In genomic region chr3:86187736-86188389, GRCm38 (mm10) we compare ENCODE assay signal across 26 mouse cellular contexts. TPM values are rescaled to one million over a fixed set of nuclear protein-coding genes. Genes with fewer than 3 reads are reported as not detected.
DNase-seq lines count a peak whose midpoint lies in the region; ATAC-seq and TF ChIP-seq lines count a peak whose summit lies in the region.
"Had no signal": no experiment of that assay in that cellular context is flagged by ENCODE, and none has a peak within 500 bp of the region (broad histone marks: within the 10 kb centered on the region; RNA-seq: fewer than 3 reads in every experiment).

No protein-coding gene starts in this region.

- DNase-seq in embryo, embryonic 10.5 days (ENCODE audit: low spot score) = peak; percentile 13
- no peak for DNase-seq in embryo, embryonic 10 days (ENCODE audit: low spot score)
- DNase-seq in lung, postnatal 10 days = no peak
- DNase-seq in limb, embryonic 10.5 days (ENCODE audit: low spot score) = peak; percentile 51
- peak; percentile 19 for DNase-seq in lung, postnatal 36 days
- no peak for DNase-seq in liver, postnatal 0 days
- DNase-seq: adrenal gland, postnatal 10 days; cerebellum, adult 9-10 months; heart, adult 2 months; heart, postnatal 10 days; kidney, adult 18-20 months; kidney, postnatal 14 days; right cerebral cortex, postnatal 14 days had no signal

- no peak for TF ChIP-seq CTCF in liver, postnatal 0 days (IDR thresholded peaks at IDR 0.05; ENCODE audit: low read depth)

- H3K4me3 ChIP-seq in lung, embryonic 15.5 days = no peak overlapping the region
- H3K4me3 ChIP-seq in limb, embryonic 10.5 days = no peak overlapping the region
- no peak overlapping the region for H3K4me3 ChIP-seq in liver, postnatal 0 days (ENCODE audit: low read depth, low read length)
- H3K4me3 ChIP-seq: embryonic facial prominence, embryonic 13.5 days; forebrain, embryonic 10.5 days; forebrain, embryonic 15.5 days; heart, adult 2 months; heart, embryonic 13.5 days; hindbrain, embryonic 15.5 days; left cerebral cortex, adult 2 months; liver, embryonic 15.5 days; midbrain, embryonic 10.5 days; midbrain, embryonic 15.5 days; neural tube, embryonic 15.5 days; stomach, embryonic 15.5 days had no signal

- H3K9ac ChIP-seq in lung, embryonic 15.5 days = no peak overlapping the region
- H3K9ac ChIP-seq in liver, postnatal 0 days (replicated peaks) = no peak overlapping the region
- H3K9ac ChIP-seq: embryonic facial prominence, embryonic 13.5 days; forebrain, embryonic 15.5 days; heart, embryonic 13.5 days; hindbrain, embryonic 15.5 days; liver, embryonic 15.5 days; midbrain, embryonic 15.5 days; neural tube, embryonic 15.5 days; stomach, embryonic 15.5 days had no signal

- H3K27me3 ChIP-seq in lung, embryonic 15.5 days = no peaks in the 10 kb centered on the region
- no peaks in the 10 kb centered on the region for H3K27me3 ChIP-seq in limb, embryonic 10.5 days (ENCODE audit: low read depth, poor library complexity, severe bottlenecking)
- H3K27me3 ChIP-seq in liver, postnatal 0 days (ENCODE audit: insufficient read depth, low read length) = no peaks in the 10 kb centered on the region
- H3K27me3 ChIP-seq: embryonic facial prominence, embryonic 13.5 days; forebrain, embryonic 15.5 days; heart, embryonic 13.5 days; hindbrain, embryonic 15.5 days; liver, embryonic 15.5 days; midbrain, embryonic 15.5 days; neural tube, embryonic 15.5 days; Patski; stomach, embryonic 15.5 days had no signal

- H3K9me3 ChIP-seq in lung, embryonic 15.5 days = no peaks in the 10 kb centered on the region
- no peaks in the 10 kb centered on the region for H3K9me3 ChIP-seq in limb, embryonic 10.5 days (replicated peaks)
- no peaks in the 10 kb centered on the region for H3K9me3 ChIP-seq in liver, postnatal 0 days (ENCODE audit: low read length)
- H3K9me3 ChIP-seq: embryonic facial prominence, embryonic 13.5 days; forebrain, embryonic 10.5 days; forebrain, embryonic 15.5 days; heart, embryonic 13.5 days; hindbrain, embryonic 15.5 days; liver, embryonic 15.5 days; midbrain, embryonic 10.5 days; midbrain, embryonic 15.5 days; neural tube, embryonic 15.5 days; stomach, embryonic 15.5 days had no signal

- WGBS in lung, embryonic 15.5 days = 51% methylated on average over 5 of the region's 5 CpGs
- 43% methylated on average over 5 of the region's 5 CpGs for WGBS in limb, embryonic 10.5 days
- WGBS in liver, postnatal 0 days (ENCODE audit: insufficient replicate concordance) = 76% methylated on average over 5 of the region's 5 CpGs

- H3K4me2 ChIP-seq in lung, embryonic 15.5 days = no peak overlapping the region
- H3K4me2 ChIP-seq in liver, postnatal 0 days (ENCODE audit: low read depth, low read length) = no peak overlapping the region
- H3K4me2 ChIP-seq: embryonic facial prominence, embryonic 13.5 days; forebrain, embryonic 15.5 days; heart, embryonic 13.5 days; hindbrain, embryonic 15.5 days; liver, embryonic 15.5 days; midbrain, embryonic 15.5 days; neural tube, embryonic 15.5 days; stomach, embryonic 15.5 days had no signal

- peaks cover 4% of the 10 kb centered on the region; the same call in 1 of the 2 replicates for H3K4me1 ChIP-seq in lung, embryonic 15.5 days
- H3K4me1 ChIP-seq in limb, embryonic 10.5 days = peaks cover 34% of the 10 kb centered on the region
- no peaks in the 10 kb centered on the region for H3K4me1 ChIP-seq in liver, postnatal 0 days (ENCODE audit: insufficient read depth)
- H3K4me1 ChIP-seq: forebrain, embryonic 15.5 days; heart, embryonic 13.5 days; hindbrain, embryonic 15.5 days; liver, embryonic 15.5 days; midbrain, embryonic 15.5 days; neural tube, embryonic 15.5 days; stomach, embryonic 15.5 days had no signal

- H3K27ac ChIP-seq in lung, embryonic 15.5 days = peak overlapping the region; percentile 47; the same call in 1 of the 2 replicates
- H3K27ac ChIP-seq in limb, embryonic 10.5 days = peak overlapping the region; percentile 76; the same call in 1 of the 2 replicates
- no peak overlapping the region for H3K27ac ChIP-seq in liver, postnatal 0 days (ENCODE audit: low read depth)
- H3K27ac ChIP-seq: embryonic facial prominence, embryonic 13.5 days; forebrain, embryonic 10.5 days; forebrain, embryonic 15.5 days; heart, adult 2 months; heart, embryonic 13.5 days; hindbrain, embryonic 15.5 days; left cerebral cortex, adult 2 months; liver, embryonic 15.5 days; midbrain, embryonic 10.5 days; midbrain, embryonic 15.5 days; neural tube, embryonic 15.5 days; stomach, embryonic 15.5 days had no signal

- no peaks in the 10 kb centered on the region for H3K36me3 ChIP-seq in lung, embryonic 15.5 days
- H3K36me3 ChIP-seq in limb, embryonic 10.5 days = no peaks in the 10 kb centered on the region
- no peaks in the 10 kb centered on the region for H3K36me3 ChIP-seq in liver, postnatal 0 days (replicated peaks; ENCODE audit: insufficient read depth, low read length)
- H3K36me3 ChIP-seq: embryonic facial prominence, embryonic 13.5 days; forebrain, embryonic 10.5 days; forebrain, embryonic 15.5 days; heart, embryonic 13.5 days; hindbrain, embryonic 15.5 days; liver, embryonic 15.5 days; midbrain, embryonic 10.5 days; midbrain, embryonic 15.5 days; neural tube, embryonic 15.5 days; stomach, embryonic 15.5 days had no signal

- no peak for TF ChIP-seq EP300 in liver, postnatal 0 days (IDR thresholded peaks at IDR 0.05; ENCODE audit: low read depth)

- ATAC-seq in lung, embryonic 15.5 days (ENCODE audit: borderline replicate concordance, extremely low read depth, low FRiP score, low TSS enrichment) = no peak
- ATAC-seq in liver, postnatal 0 days = no peak
- ATAC-seq: forebrain, embryonic 15.5 days; midbrain, embryonic 15.5 days; Patski had no signal

RNA-seq across cellular contexts. Expression of gene Lrba, which starts 36.6 kb away (rescaled TPM):
- 2.9 and 3.2 TPM in 2 replicates for polyA plus RNA-seq in lung, embryonic 15.5 days (2015; fragmentation: Nextera tagmentation; extraction: Ambion mirVana)
- 3.8 and 6.0 TPM in 2 replicates for polyA plus RNA-seq in limb, embryonic 10.5 days (2016; fragmentation: Nextera tagmentation; extraction: Ambion mirVana)
- polyA plus RNA-seq in liver, postnatal 0 days (2015; fragmentation: Nextera tagmentation; extraction: Ambion mirVana) = 1.6 and 1.8 TPM in 2 replicates

RNA-seq across cellular contexts. Expression of gene Rps3a1, which starts 45.4 kb away (rescaled TPM):
- polyA plus RNA-seq in lung, embryonic 15.5 days (2015; fragmentation: Nextera tagmentation; extraction: Ambion mirVana) = 1,266 and 1,287 TPM in 2 replicates
- 1,202 and 1,379 TPM in 2 replicates for polyA plus RNA-seq in limb, embryonic 10.5 days (2016; fragmentation: Nextera tagmentation; extraction: Ambion mirVana)
- 751 and 788 TPM in 2 replicates for polyA plus RNA-seq in liver, postnatal 0 days (2015; fragmentation: Nextera tagmentation; extraction: Ambion mirVana)

Comparison
In these comparisons a context has a peak if more than half of its experiments do, and no peak if none do; other contexts are left out.
1. DNase-seq: peak in embryo, embryonic 10.5 days (single experiment), limb, embryonic 10.5 days (single experiment) and lung, postnatal 36 days (single experiment); none in embryo, embryonic 10 days (single experiment), lung, postnatal 10 days (single experiment) and liver, postnatal 0 days (single experiment).